Comparison of ENCODE assay signal across 8 mouse cellular contexts in the genomic region with DNA sequence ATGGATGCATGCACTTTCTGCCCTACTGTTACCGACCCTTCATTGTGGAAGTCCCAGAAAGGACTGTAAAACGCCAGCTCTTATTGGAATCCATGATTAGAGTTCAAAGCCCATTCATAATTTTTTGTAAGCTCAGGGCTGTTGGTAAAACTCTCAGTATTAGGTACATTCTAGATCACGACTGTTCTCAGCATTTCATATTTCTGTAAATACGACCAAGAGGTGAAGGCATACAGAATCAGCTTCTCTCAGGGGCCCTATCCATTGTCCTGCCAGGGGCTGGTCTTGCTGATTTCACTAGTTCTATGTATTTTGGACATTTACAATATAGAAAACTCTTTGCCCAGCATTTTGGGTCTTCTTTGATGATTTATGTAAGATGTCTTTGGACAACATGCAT. TPM values are rescaled to one million over a fixed set of nuclear protein-coding genes. Genes with fewer than 3 reads are reported as not detected.
A peak's percentile ranks its signal among the peaks of the same experiment; 100 is the strongest.
DNase-seq lines count a peak whose midpoint lies in the region; ATAC-seq and TF ChIP-seq lines count a peak whose summit lies in the region.

No protein-coding gene starts in this region.

- H3K4me1 ChIP-seq in heart, embryonic 12.5 days (replicated peaks), result peaks cover 8% of the 10 kb centered on the region
- H3K4me1 ChIP-seq in ES-Bruce4 (ENCODE audit: control insufficient read depth, insufficient read depth, low read length), result no peaks in the 10 kb centered on the region
- H3K4me1 ChIP-seq in forebrain, embryonic 15.5 days, result peaks cover 21% of the 10 kb centered on the region
- H3K4me1 ChIP-seq in liver, embryonic 16.5 days (ENCODE audit: control insufficient read depth, low read depth, low read length), result no peaks in the 10 kb centered on the region; the same call in none of the 2 replicates

- H3K27me3 ChIP-seq in heart, embryonic 12.5 days (replicated peaks), result 0 out of 2 replicates have a peak, but pooled peaks cover 3% of the 10 kb centered on the region
- H3K27me3 ChIP-seq in ES-Bruce4 (ENCODE audit: control insufficient read depth, insufficient read depth, low read length, poor library complexity, severe bottlenecking), result no peaks in the 10 kb centered on the region; the same call in 1 of the 2 replicates
- no peaks in the 10 kb centered on the region for H3K27me3 ChIP-seq in forebrain, embryonic 15.5 days
- H3K27me3 ChIP-seq in liver, embryonic 16.5 days (ENCODE audit: control insufficient read depth, insufficient read depth, low read depth, low read length), result no peaks in the 10 kb centered on the region

- H3K27ac ChIP-seq in heart, embryonic 12.5 days (ENCODE audit: poor library complexity, severe bottlenecking), result no peak overlapping the region
- H3K27ac ChIP-seq in ES-Bruce4 (ENCODE audit: insufficient read depth, low read length), result no peak overlapping the region
- H3K27ac ChIP-seq in forebrain, embryonic 15.5 days (replicated peaks), result peak overlapping the region; percentile 77
- H3K27ac ChIP-seq in liver, embryonic 16.5 days (ENCODE audit: low read length), result no peak overlapping the region

- no peak for TF ChIP-seq EP300 in ES-Bruce4 (IDR thresholded peaks at IDR 0.05; ENCODE audit: insufficient read depth, low read depth, low read length)

- H3K4me2 ChIP-seq in heart, embryonic 12.5 days, result peak overlapping the region; percentile 84
- H3K4me2 ChIP-seq in forebrain, embryonic 15.5 days (replicated peaks), result peak overlapping the region; percentile 84
- peak overlapping the region; percentile 76 for H3K4me2 ChIP-seq in liver, embryonic 16.5 days (ENCODE audit: low read depth, low read length)

- TF ChIP-seq CTCF in ES-Bruce4 (IDR thresholded peaks at IDR 0.05; ENCODE audit: low read depth, low read length), result no peak

- H3K9ac ChIP-seq in heart, embryonic 12.5 days, result peak overlapping the region; percentile 95
- H3K9ac ChIP-seq in ES-Bruce4 (ENCODE audit: low read depth, poor library complexity, severe bottlenecking), result peak overlapping the region; percentile 79; the same call in 1 of the 2 replicates
- peak overlapping the region; percentile 95 for H3K9ac ChIP-seq in forebrain, embryonic 15.5 days (replicated peaks)
- no peak overlapping the region for H3K9ac ChIP-seq in liver, embryonic 16.5 days (ENCODE audit: low read depth, low read length)

- 36% methylated on average over 4 of the region's 4 CpGs for WGBS in heart, embryonic 12.5 days
- WGBS in forebrain, embryonic 15.5 days, result 31% methylated on average over 4 of the region's 4 CpGs
- WGBS in liver, embryonic 16.5 days (ENCODE audit: insufficient replicate concordance), result 30% methylated on average over 4 of the region's 4 CpGs

- peak overlapping the region; percentile 80 for H3K4me3 ChIP-seq in heart, embryonic 12.5 days
- peak overlapping the region; percentile 85; the same call in 1 of the 2 replicates for H3K4me3 ChIP-seq in ES-Bruce4 (ENCODE audit: low read depth, low read length)
- peak overlapping the region; percentile 91 for H3K4me3 ChIP-seq in forebrain, embryonic 15.5 days
- peak overlapping the region; percentile 81 for H3K4me3 ChIP-seq in liver, embryonic 16.5 days (ENCODE audit: low read depth, low read length)

- ATAC-seq in heart, embryonic 12.5 days (ENCODE audit: insufficient number of reproducible peaks, low FRiP score), result no peak
- no peak for ATAC-seq in forebrain, embryonic 15.5 days (replicated peaks)
- no peak for ATAC-seq in liver, embryonic 16.5 days (ENCODE audit: low read depth)

- no peaks in the 10 kb centered on the region for H3K9me3 ChIP-seq in heart, embryonic 12.5 days (replicated peaks)
- no peaks in the 10 kb centered on the region for H3K9me3 ChIP-seq in ES-Bruce4 (replicated peaks; ENCODE audit: control insufficient read depth, insufficient read depth, low read length, poor library complexity, severe bottlenecking)
- H3K9me3 ChIP-seq in forebrain, embryonic 15.5 days, result no peaks in the 10 kb centered on the region
- no peaks in the 10 kb centered on the region for H3K9me3 ChIP-seq in liver, embryonic 16.5 days (replicated peaks; ENCODE audit: control insufficient read depth, low read length)

- H3K36me3 ChIP-seq in heart, embryonic 12.5 days, result peaks cover 7% of the 10 kb centered on the region; the same call in 1 of the 2 replicates
- peaks cover 8% of the 10 kb centered on the region for H3K36me3 ChIP-seq in ES-Bruce4 (ENCODE audit: control insufficient read depth, insufficient read depth, low read length, poor library complexity, severe bottlenecking)
- H3K36me3 ChIP-seq in forebrain, embryonic 15.5 days, result peaks cover 4% of the 10 kb centered on the region; the same call in 1 of the 2 replicates
- H3K36me3 ChIP-seq in liver, embryonic 16.5 days (ENCODE audit: control insufficient read depth, insufficient read depth), result peaks cover 4% of the 10 kb centered on the region; the same call in 1 of the 2 replicates

- no peak for TF ChIP-seq POLR2A in ES-Bruce4 (IDR thresholded peaks at IDR 0.05; ENCODE audit: insufficient read depth, low read length)

- no peak for DNase-seq in heart, adult 18-20 months
- DNase-seq in right cerebral cortex, postnatal 10 days (ENCODE audit: low spot score in 2 of 2), result no peak
- no peak for DNase-seq in adrenal gland, postnatal 36 days
- no peak for DNase-seq in spleen, postnatal 36 days (ENCODE audit: low spot score in 2 of 2)

RNA-seq across cellular contexts. Expression of a gene that starts 0.3 kb away (rescaled TPM):
- polyA plus RNA-seq in heart, embryonic 12.5 days (2016; fragmentation: Nextera tagmentation; extraction: Ambion mirVana), result 3.6 and 3.8 TPM in 2 replicates
- total RNA-seq in heart, adult 18-20 months (2021), result 10 to 100 TPM; 16.6 to 20.0 TPM
- polyA plus RNA-seq in ES-Bruce4 (2011; ENCODE audit: insufficient read depth, insufficient read length, low read depth, missing spikeins), result 15.7 and 16.0 TPM in 2 replicates
- polyA plus RNA-seq in forebrain, embryonic 15.5 days (2015; fragmentation: Nextera tagmentation; extraction: Ambion mirVana), result 5.5 and 5.9 TPM in 2 replicates
- polyA plus RNA-seq in liver, embryonic 16.5 days (2015; fragmentation: Nextera tagmentation; extraction: Ambion mirVana), result 0.97 and 1.1 TPM in 2 replicates
- total RNA-seq in adrenal gland, postnatal 36 days (2021), result 10 to 100 TPM in 1 of 2 experiments, 1 to 10 TPM in 1; 9.8 to 10.1 TPM

RNA-seq across cellular contexts. Expression of a gene that starts 14.8 kb away (rescaled TPM):
- 32.5 and 36.3 TPM in 2 replicates for polyA plus RNA-seq in heart, embryonic 12.5 days (2016; fragmentation: Nextera tagmentation; extraction: Ambion mirVana)
- 10 to 100 TPM; 17.2 to 20.5 TPM for total RNA-seq in heart, adult 18-20 months (2021)
- polyA plus RNA-seq in ES-Bruce4 (2011; ENCODE audit: insufficient read depth, insufficient read length, low read depth, missing spikeins), result 103 and 108 TPM in 2 replicates
- 49.9 and 52.1 TPM in 2 replicates for polyA plus RNA-seq in forebrain, embryonic 15.5 days (2015; fragmentation: Nextera tagmentation; extraction: Ambion mirVana)
- polyA plus RNA-seq in liver, embryonic 16.5 days (2015; fragmentation: Nextera tagmentation; extraction: Ambion mirVana), result 16.3 and 16.5 TPM in 2 replicates
- 10 to 100 TPM; 35.8 to 40.0 TPM for total RNA-seq in adrenal gland, postnatal 36 days (2021)
